Mouse (Mus musculus) splenic B cell, adult 2 months (primary cell): ENCODE measurements at regions not wholly inside any gene's neighbourhood (a gene's known extent, or its start where the extent isn't known, plus 50 kb on each side); places are given as distances from the start of the nearest gene placed in this dataset.

Experiments
- DNase-seq: peaks from one replicate; pipeline ENCODE4 v3.0.0-alpha.2; 2011; ENCODE audit warnings: low read depth, low spot score
- H3K27me3 ChIP-seq: 2 replicates; pipeline ENCODE4 v1.6.1; 2012; ENCODE audit warnings: mild to moderate bottlenecking, low read length, moderate library complexity, mixed read lengths; ENCODE audit not compliant: control insufficient read depth, poor library complexity, insufficient read depth, severe bottlenecking
- H3K36me3 ChIP-seq: 2 replicates; pipeline ENCODE4 v1.6.1; 2012; ENCODE audit warnings: mild to moderate bottlenecking, low read length, moderate library complexity, mixed read lengths; ENCODE audit not compliant: control insufficient read depth, poor library complexity, insufficient read depth, severe bottlenecking

- no peak for DNase-seq
- H3K27me3 ChIP-seq = no peaks in the 10 kb centered on the region
- no peaks in the 10 kb centered on the region for H3K36me3 ChIP-seq
Measured at GRCm38 (mm10) chr1:185726324-185726723, 271.7 kb downstream of the Slc30a10 start.

- H3K36me3 ChIP-seq = no peaks in the 10 kb centered on the region
- no peak for DNase-seq
- H3K27me3 ChIP-seq = no peaks in the 10 kb centered on the region
Measured at GRCm38 (mm10) chr1:185726811-185727210, 272.2 kb downstream of the Slc30a10 start.

GRCm38 (mm10) chr1:185727749-185728148, 273.1 kb downstream of the Slc30a10 start:
- no peak for DNase-seq
- H3K27me3 ChIP-seq = no peaks in the 10 kb centered on the region
- H3K36me3 ChIP-seq = no peaks in the 10 kb centered on the region

DNA sequence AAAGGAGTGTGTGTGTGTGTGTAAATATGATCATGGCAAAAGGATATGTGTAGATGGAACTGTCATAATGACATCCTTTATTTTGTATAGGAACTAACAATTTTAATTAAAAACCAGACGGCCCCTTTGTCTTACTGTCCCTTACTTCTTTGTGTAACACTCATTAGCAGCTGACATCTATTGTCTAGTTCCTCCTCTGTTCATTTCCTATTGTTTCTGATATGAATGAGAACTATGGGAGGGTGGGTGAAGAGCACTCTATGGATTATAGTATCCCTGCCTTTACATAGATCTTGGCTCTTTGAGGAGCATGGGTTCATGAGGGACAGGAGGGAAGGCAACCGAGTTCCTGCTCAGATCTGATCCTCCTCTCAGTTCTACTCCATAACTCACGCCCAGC, 273.8 kb downstream of the Slc30a10 start:
- no peaks in the 10 kb centered on the region for H3K27me3 ChIP-seq
- no peak for DNase-seq

DNA sequence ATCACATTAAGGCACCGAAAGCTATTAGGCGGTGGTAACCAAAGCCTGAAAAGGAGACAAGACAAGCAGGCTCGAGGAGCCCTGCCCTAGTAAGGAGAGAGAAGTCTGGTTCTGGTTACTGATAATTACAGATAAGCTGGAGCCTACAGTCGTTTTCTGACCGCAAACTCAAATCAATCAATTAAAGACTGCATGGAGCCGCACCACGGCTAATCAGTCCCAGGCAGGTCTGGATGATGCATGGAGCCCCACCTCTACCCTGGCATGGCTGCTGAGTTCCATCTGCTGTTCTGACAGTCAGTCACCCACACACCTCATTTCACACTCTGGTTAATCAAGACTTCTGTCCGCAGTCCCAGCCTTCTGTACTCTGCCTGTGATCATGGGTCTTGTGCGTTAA, 276.4 kb downstream of the Slc30a10 start:
- DNase-seq = no peak
- H3K36me3 ChIP-seq = no peaks in the 10 kb centered on the region
- H3K27me3 ChIP-seq = no peaks in the 10 kb centered on the region

More for the DNA sequence above, 273.8 kb downstream of the Slc30a10 start:
- H3K36me3 ChIP-seq = no peaks in the 10 kb centered on the region

- Histone ChIP-seq H3K27me3 (no peaks in the 10 kb centered on the region), H3K36me3 (no peaks in the 10 kb centered on the region)
- DNase-seq = no peak
Measured at GRCm38 (mm10) chr1:185736773-185737172, 282.1 kb downstream of the Slc30a10 start.

DNA sequence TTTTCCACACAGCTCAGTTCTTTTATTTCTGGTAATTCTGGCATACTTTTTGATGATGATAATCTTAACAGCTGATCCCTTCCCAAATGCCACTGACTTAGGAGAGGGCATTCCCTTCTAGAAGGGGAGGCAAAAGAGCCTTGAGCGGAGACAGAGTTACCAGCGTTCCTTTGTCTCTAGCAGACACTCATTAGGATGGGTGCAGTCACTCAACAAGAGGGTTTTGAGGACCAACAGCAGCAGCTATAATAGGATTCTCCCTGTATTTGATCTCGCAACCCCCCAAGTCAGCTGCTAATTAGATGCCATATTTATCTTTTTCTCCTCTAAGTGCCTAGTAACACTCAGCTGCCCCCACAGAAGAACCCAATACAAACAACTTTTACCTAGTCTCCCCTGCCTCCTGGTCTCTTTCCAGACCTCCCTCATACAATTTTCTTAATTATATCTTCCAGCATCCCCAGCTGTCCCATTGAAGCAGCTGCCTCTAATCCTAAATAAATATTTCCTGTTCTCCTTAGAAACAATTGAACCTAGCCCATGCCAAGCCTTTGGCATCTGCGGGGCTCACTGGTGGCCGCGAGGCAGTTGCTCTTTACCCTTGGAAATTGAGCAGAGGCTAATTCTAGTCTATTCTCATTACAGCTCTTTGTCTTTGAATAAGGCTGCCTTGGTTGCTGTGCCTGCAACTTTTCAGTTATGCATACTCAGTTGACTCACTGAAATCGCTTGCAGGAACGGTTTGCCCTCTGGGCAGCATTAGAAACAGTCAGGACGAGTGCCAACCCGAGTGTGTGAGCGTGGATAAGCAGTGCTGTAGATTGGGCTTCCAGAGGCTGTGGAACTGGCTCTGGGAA, 286.6 kb downstream of the Slc30a10 start:
- Histone ChIP-seq H3K36me3 (no peaks in the 10 kb centered on the region), H3K27me3 (no peaks in the 10 kb centered on the region)
- DNase-seq = no peak

- DNase-seq = no peak
Measured at GRCm38 (mm10) chr1:185749251-185749650, 294.6 kb downstream of the Slc30a10 start.

GRCm38 (mm10) chr1:185754486-185755290, 300.0 kb downstream of the Slc30a10 start:
- Histone ChIP-seq H3K36me3 (no peaks in the 10 kb centered on the region), H3K27me3 (no peaks in the 10 kb centered on the region)
- DNase-seq = no peak

More at GRCm38 (mm10) chr1:185749251-185749650, 294.6 kb downstream of the Slc30a10 start:
- Histone ChIP-seq H3K27me3 (no peaks in the 10 kb centered on the region), H3K36me3 (no peaks in the 10 kb centered on the region)

- DNase-seq = no peak
- no peaks in the 10 kb centered on the region for H3K36me3 ChIP-seq
- no peaks in the 10 kb centered on the region for H3K27me3 ChIP-seq
Measured at GRCm38 (mm10) chr1:185757376-185757775, 302.7 kb downstream of the Slc30a10 start.

DNA sequence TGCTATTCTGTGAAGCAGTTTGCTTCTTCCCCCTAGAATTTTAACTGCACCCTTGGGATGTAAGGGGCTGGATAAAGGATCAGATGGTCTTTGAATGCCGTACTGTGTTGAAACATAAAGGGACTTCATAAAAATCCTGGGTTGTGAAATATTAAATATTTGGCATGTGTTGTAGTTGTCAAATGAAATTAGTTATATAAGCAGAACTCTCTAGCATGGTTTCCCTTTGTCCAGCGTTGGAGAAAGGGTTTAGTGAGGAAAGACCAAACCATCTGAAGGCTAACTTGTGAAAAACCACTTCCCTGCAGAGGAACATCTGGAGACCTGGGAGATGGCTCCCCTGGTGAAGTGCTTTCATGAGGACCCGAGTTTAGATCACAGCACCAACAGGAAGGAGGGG, 319.6 kb downstream of the Slc30a10 start:
- Histone ChIP-seq H3K36me3 (no peaks in the 10 kb centered on the region), H3K27me3 (no peaks in the 10 kb centered on the region; the same call in 1 of the 2 replicates)
- no peak for DNase-seq

- no peak for DNase-seq
- Histone ChIP-seq H3K36me3 (no peaks in the 10 kb centered on the region), H3K27me3 (no peaks in the 10 kb centered on the region; the same call in 1 of the 2 replicates)
Measured at GRCm38 (mm10) chr1:185779604-185780003, 325.0 kb downstream of the Slc30a10 start.

DNA sequence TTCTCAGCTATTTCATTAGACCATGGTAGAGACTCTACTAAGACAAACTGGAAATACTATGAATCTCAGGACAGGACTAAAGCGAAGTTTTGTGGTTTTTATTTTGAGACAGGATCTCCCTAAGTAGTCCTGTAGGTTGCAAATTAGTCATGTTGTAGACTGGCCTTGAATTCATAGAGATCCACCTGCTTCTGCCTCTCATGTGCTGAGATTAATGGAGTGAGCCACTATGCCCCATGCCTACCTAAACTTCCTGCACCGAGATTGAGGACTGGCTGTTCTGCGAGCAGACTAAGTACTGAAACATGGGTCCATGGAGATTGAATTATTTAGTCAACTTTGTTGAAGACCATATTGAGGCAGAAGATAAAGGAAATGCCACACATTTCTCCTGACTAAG, 315.0 kb downstream of the Lyplal1 start:
- no peak for DNase-seq
- H3K27me3 ChIP-seq = no peaks in the 10 kb centered on the region
- H3K36me3 ChIP-seq = no peaks in the 10 kb centered on the region

DNA sequence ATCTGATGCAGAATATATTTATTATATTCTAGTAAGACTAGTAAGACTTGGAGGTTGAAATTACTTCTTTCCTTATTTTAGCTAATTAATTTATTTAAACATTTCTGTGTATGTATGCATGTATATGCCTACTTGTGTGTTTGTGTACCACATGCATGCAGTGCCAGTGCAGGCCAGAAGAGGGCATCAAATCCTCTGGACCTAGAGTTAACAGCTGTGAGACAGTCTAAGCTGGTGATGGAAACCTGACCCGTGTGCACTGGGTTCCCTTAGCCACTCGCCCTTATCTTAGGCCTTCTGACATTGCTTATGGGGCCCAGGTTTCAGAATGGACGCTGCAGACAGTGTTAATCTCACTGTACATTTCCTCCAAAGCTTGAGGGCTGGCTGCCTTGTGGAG, 302.2 kb downstream of the Lyplal1 start:
- DNase-seq = no peak
- Histone ChIP-seq H3K27me3 (no peaks in the 10 kb centered on the region), H3K36me3 (no peaks in the 10 kb centered on the region)

DNA sequence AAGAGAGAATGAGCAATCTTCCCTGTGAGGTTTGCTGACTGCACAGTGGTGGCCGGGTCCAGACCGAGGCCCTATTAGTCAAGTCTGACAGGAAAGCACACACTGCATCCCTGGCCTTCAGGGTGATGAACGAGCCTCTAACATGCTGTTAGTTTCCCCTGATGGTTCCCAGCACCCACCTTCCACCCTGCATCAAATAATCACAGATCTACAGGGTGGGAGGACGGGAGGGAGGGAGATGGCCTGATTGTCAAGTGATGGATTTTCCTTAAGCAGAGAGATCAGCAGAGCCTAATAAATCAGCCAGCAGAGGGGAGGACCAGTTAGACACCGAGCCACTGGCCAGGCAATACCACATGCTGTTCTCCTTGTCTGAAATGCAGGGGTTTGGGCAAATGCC, 298.1 kb downstream of the Lyplal1 start:
- no peaks in the 10 kb centered on the region for H3K36me3 ChIP-seq
- no peak for DNase-seq
- H3K27me3 ChIP-seq = no peaks in the 10 kb centered on the region
